Mouse (Mus musculus): ENCODE results near the gene Rhoc. TPM values are rescaled to one million over a fixed set of nuclear protein-coding genes. Genes with fewer than 3 reads are reported as not detected.

Rhoc gene
- polyA plus RNA-seq, 1 experiment from 2014 or later, result 43.2 TPM

- Histone ChIP-seq H3K9me3 (no peaks in the 10 kb centered on the region), H3K27ac (no peak overlapping the region), H3K4me1 (replicated peaks) (no peaks in the 10 kb centered on the region), H3K27me3 (peaks cover 22% of the 10 kb centered on the region), H3K9ac (replicated peaks) (no peak overlapping the region), H3K4me3 (replicated peaks) (no peak overlapping the region), H3K4me2 (replicated peaks) (no peak overlapping the region), H3K36me3 (no peaks in the 10 kb centered on the region)
- ATAC-seq, result no peak
- WGBS, result 58% methylated on average over 10 of the region's 10 CpGs
Measured at GRCm38 (mm10) chr3:104770035-104770434, 18.1 kb upstream of the Rhoc start.

GRCm38 (mm10) chr3:104770918-104771317 lies 17.3 kb upstream of the Rhoc start:
- Histone ChIP-seq H3K27ac (no peak overlapping the region), H3K4me1 (replicated peaks) (no peaks in the 10 kb centered on the region), H3K9ac (replicated peaks) (no peak overlapping the region), H3K9me3 (no peaks in the 10 kb centered on the region), H3K4me3 (replicated peaks) (no peak overlapping the region), H3K27me3 (peaks cover 28% of the 10 kb centered on the region), H3K36me3 (no peaks in the 10 kb centered on the region), H3K4me2 (replicated peaks) (no peak overlapping the region)
- WGBS, result 88% methylated on average over 3 of the region's 3 CpGs
- no peak for ATAC-seq

GRCm38 (mm10) chr3:104771460-104771859 lies 16.7 kb upstream of the Rhoc start:
- no peaks in the 10 kb centered on the region for H3K36me3 ChIP-seq
- no peak overlapping the region for H3K9ac ChIP-seq (replicated peaks)
- peaks cover 34% of the 10 kb centered on the region for H3K27me3 ChIP-seq
- no peak for ATAC-seq
- H3K27ac ChIP-seq, result no peak overlapping the region
- no peaks in the 10 kb centered on the region for H3K9me3 ChIP-seq
- WGBS, result 66% methylated on average over 6 of the region's 6 CpGs
- H3K4me1 ChIP-seq (replicated peaks), result no peaks in the 10 kb centered on the region
- H3K4me2 ChIP-seq (replicated peaks), result no peak overlapping the region
- no peak overlapping the region for H3K4me3 ChIP-seq (replicated peaks)

- no peaks in the 10 kb centered on the region for H3K9me3 ChIP-seq
- 61% methylated on average over 7 of the region's 7 CpGs for WGBS
- H3K4me3 ChIP-seq (replicated peaks), result no peak overlapping the region
- H3K4me2 ChIP-seq (replicated peaks), result no peak overlapping the region
- peaks cover 52% of the 10 kb centered on the region for H3K27me3 ChIP-seq
- no peak for ATAC-seq
- peaks cover 5% of the 10 kb centered on the region; the same call in 1 of the 2 replicates for H3K4me1 ChIP-seq (replicated peaks)
- no peaks in the 10 kb centered on the region for H3K36me3 ChIP-seq
- H3K27ac ChIP-seq, result no peak overlapping the region
- no peak overlapping the region for H3K9ac ChIP-seq (replicated peaks)
Measured at GRCm38 (mm10) chr3:104773301-104773700, 14.9 kb upstream of the Rhoc start.

GRCm38 (mm10) chr3:104777342-104777741 lies 10.8 kb upstream of the Rhoc start:
- Histone ChIP-seq H3K36me3 (no peaks in the 10 kb centered on the region), H3K27me3 (peaks cover 87% of the 10 kb centered on the region), H3K27ac (no peak overlapping the region), H3K4me1 (replicated peaks) (peaks cover 20% of the 10 kb centered on the region), H3K9me3 (no peaks in the 10 kb centered on the region), H3K9ac (replicated peaks) (peak overlapping the region; percentile 7; the same call in 1 of the 2 replicates), H3K4me3 (replicated peaks) (peak overlapping the region; percentile 32), H3K4me2 (replicated peaks) (peak overlapping the region; percentile 47)
- ATAC-seq, result peak; percentile 7; the same call in 1 of the 2 replicates
- WGBS, result under 1% methylated on average over 20 of the region's 20 CpGs

GRCm38 (mm10) chr3:104779949-104780348 lies 8.2 kb upstream of the Rhoc start:
- Histone ChIP-seq H3K9me3 (no peaks in the 10 kb centered on the region), H3K9ac (replicated peaks) (no peak overlapping the region), H3K36me3 (no peaks in the 10 kb centered on the region), H3K4me1 (replicated peaks) (peaks cover 20% of the 10 kb centered on the region), H3K4me2 (replicated peaks) (no peak overlapping the region), H3K27ac (no peak overlapping the region), H3K27me3 (peaks cover 97% of the 10 kb centered on the region), H3K4me3 (replicated peaks) (no peak overlapping the region)
- WGBS, result 0% methylated on average over 7 of the region's 7 CpGs
- ATAC-seq, result no peak; the same call in 1 of the 2 replicates

- H3K27me3 ChIP-seq, result peaks cover 100% of the 10 kb centered on the region
- peaks cover 20% of the 10 kb centered on the region for H3K4me1 ChIP-seq (replicated peaks)
- H3K4me2 ChIP-seq (replicated peaks), result peak within 1 kb of the TSS; percentile 77
- ATAC-seq, result peak; percentile 35
- WGBS, result 1% methylated on average over 56 of the region's 56 CpGs
- no peaks in the 10 kb centered on the region for H3K9me3 ChIP-seq
- H3K9ac ChIP-seq (replicated peaks), result peak within 1 kb of the TSS; percentile 61
- H3K27ac ChIP-seq, result no peak within 1 kb of the TSS
- H3K36me3 ChIP-seq, result no peaks in the 10 kb centered on the region
- H3K4me3 ChIP-seq (replicated peaks), result peak within 1 kb of the TSS; percentile 46
Measured at GRCm38 (mm10) chr3:104780561-104781420, 7.4 kb upstream of the Rhoc start, which contains the start of gene Ppm1j. Gene Ppm1j, plus strand, starts transcription at chr3:104781056.

- Histone ChIP-seq H3K27ac (no peak within 1 kb of the TSS), H3K27me3 (peaks cover 100% of the 10 kb centered on the region), H3K36me3 (no peaks in the 10 kb centered on the region), H3K4me1 (replicated peaks) (peaks cover 20% of the 10 kb centered on the region), H3K4me3 (replicated peaks) (peak within 1 kb of the TSS; percentile 46), H3K4me2 (replicated peaks) (peak within 1 kb of the TSS; percentile 77), H3K9ac (replicated peaks) (peak within 1 kb of the TSS; percentile 61), H3K9me3 (no peaks in the 10 kb centered on the region)
- 2% methylated on average over 26 of the region's 26 CpGs for WGBS
- ATAC-seq, result peak; percentile 15
Measured at GRCm38 (mm10) chr3:104781471-104781903, 6.7 kb upstream of the Rhoc start, which contains the start of gene Fam19a3. Gene Fam19a3, minus strand, starts transcription at chr3:104781840.

- H3K27ac ChIP-seq, result no peak overlapping the region
- 12% methylated on average over 12 of the region's 12 CpGs for WGBS
- H3K27me3 ChIP-seq, result peaks cover 100% of the 10 kb centered on the region
- H3K36me3 ChIP-seq, result no peaks in the 10 kb centered on the region
- peaks cover 18% of the 10 kb centered on the region for H3K4me1 ChIP-seq (replicated peaks)
- H3K9ac ChIP-seq (replicated peaks), result no peak overlapping the region; the same call in 1 of the 2 replicates
- H3K4me3 ChIP-seq (replicated peaks), result peak overlapping the region; percentile 46
- H3K4me2 ChIP-seq (replicated peaks), result peak overlapping the region; percentile 77
- no peak for ATAC-seq
- H3K9me3 ChIP-seq, result no peaks in the 10 kb centered on the region
Measured at GRCm38 (mm10) chr3:104782061-104782681, 6.0 kb upstream of the Rhoc start.

- peaks cover 88% of the 10 kb centered on the region for H3K27me3 ChIP-seq
- H3K4me3 ChIP-seq (replicated peaks), result no peak overlapping the region
- 47% methylated on average over 14 of the region's 14 CpGs for WGBS
- no peak overlapping the region for H3K27ac ChIP-seq
- no peaks in the 10 kb centered on the region for H3K36me3 ChIP-seq
- no peak overlapping the region for H3K9ac ChIP-seq (replicated peaks)
- no peaks in the 10 kb centered on the region for H3K9me3 ChIP-seq
- no peak overlapping the region for H3K4me2 ChIP-seq (replicated peaks)
- peaks cover 23% of the 10 kb centered on the region for H3K4me1 ChIP-seq (replicated peaks)
- no peak for ATAC-seq
Measured at GRCm38 (mm10) chr3:104783971-104784500, 4.1 kb upstream of the Rhoc start.

GRCm38 (mm10) chr3:104785284-104785683 lies 2.9 kb upstream of the Rhoc start:
- no peak for ATAC-seq
- no peaks in the 10 kb centered on the region for H3K36me3 ChIP-seq
- no peak overlapping the region for H3K27ac ChIP-seq
- no peaks in the 10 kb centered on the region for H3K9me3 ChIP-seq
- H3K4me2 ChIP-seq (replicated peaks), result no peak overlapping the region
- no peak overlapping the region for H3K4me3 ChIP-seq (replicated peaks)
- H3K9ac ChIP-seq (replicated peaks), result no peak overlapping the region
- H3K27me3 ChIP-seq, result peaks cover 88% of the 10 kb centered on the region
- peaks cover 35% of the 10 kb centered on the region for H3K4me1 ChIP-seq (replicated peaks)
- WGBS, result 91% methylated on average over 6 of the region's 6 CpGs
